Mouse (Mus musculus) layer of hippocampus, adult 11-12 months (tissue): ENCODE results near the gene Casc3.

Experiments used
- DNase-seq: peaks from one replicate; pipeline ENCODE4 v3.0.0; 2022; ENCODE audit warnings: low spot score

Casc3 gene

DNA sequence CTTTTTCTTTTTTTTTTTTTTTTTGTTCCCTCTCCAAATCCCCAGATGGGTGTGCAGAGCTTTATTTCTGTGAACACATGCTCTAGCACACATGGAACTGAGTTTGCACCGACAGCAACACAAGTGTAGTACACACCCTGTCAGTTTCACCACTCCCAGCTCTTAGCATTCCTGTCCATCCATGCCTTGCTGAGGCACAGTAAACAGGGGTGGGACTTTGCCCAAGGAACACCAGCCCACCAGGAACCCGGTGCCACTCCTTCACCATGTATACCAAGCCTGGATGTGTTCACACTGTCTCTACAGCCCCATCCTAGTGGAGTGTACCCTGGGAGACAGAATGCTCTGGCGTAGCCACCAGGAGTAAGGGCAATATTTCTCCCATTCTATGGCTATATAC, 31.0 kb downstream of the Casc3 start:
- DNase-seq, result no peak

DNA sequence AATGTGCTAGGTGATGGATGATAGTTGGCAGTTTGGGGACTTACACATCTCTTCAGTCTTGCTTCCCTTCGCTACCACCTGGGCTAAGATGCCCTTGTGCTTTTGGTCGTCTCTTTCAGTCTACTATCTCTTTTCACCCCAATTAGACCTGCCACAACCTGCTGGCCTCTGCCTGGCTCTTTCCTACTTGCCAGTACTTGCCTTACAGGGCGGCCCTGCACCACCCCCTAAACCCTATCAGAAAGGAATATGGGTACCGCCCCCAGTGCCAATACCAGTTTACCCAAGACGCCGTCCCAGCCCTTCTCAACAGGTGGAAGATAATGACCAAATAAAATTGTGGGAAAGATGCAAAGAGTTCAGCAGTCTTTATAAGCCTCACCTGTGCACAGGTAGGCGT, 31.4 kb downstream of the Casc3 start:
- DNase-seq, result no peak

DNA sequence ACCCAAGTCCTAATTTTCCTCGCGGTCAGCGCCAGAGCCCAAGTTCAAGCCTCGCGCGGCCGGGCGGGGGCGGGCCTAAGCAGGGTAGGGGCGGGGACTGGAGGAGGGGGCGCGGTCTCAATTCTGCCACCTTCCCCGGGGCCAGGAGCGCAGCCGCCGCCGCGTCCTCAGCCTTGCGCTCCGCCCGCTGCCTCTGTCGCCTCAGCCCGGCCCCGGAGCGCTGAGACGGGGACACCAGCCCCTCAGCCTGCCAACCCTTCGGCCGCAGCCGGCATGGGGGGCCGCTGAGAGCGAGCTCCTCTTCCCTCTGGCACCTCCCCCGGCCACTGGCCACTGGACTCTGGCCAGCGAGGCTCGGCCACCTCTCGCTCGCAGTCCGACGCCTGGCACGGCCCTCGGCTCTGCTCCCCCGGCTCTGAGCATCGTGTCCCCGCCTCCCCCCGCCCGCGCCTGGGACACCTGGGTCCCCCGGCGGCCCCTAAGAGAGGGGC, 32.0 kb downstream of the Casc3 start, which contains the start of gene Rapgefl1:
Gene Rapgefl1, plus strand, starts transcription at position 135 of the 491 bp plus-strand sequence.
- peak; percentile 79 for DNase-seq

DNA sequence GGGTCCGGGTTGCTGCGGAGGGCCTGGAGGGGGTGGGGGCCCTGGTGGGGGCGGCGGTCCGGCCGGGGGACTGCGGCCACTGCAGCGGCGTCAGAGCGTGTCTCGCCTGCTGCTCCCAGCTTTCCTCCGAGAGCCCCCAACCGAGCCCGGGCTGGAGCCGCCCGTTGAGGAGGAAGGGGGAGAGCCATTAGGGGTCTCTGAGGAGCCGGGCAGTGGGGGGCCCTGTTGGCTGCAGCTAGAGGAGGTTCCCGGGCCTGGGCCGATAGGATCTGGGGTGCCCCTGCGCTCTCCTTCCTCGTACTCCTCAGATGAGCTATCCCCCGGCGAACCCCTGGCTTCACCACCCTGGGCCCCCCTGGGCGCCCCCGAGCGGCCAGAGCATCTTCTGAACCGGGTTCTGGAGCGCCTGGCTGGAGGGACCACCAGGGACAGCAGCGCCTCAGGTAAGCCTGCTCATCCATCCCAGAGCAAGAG, 32.6 kb downstream of the Casc3 start:
- no peak for DNase-seq

DNA sequence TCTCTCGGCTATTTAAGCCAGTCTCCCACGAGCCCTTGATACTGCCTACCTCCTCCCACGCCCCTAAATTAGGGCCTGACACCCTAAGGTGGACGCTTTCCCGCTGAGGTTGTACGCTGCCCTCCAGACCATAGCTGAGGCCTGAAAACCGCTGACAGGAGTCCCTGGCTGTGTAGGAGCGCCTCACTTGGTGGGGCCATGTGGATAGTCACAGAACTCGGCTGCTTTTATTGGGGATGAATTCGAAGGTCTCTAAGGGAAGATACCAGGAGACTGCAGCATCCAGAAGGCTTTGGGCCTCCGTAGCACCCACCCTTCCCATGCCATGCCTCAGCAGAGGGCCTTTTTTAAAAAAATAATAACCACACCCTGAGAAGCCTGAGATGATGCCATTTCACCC, 33.2 kb downstream of the Casc3 start:
- no peak for DNase-seq

DNA sequence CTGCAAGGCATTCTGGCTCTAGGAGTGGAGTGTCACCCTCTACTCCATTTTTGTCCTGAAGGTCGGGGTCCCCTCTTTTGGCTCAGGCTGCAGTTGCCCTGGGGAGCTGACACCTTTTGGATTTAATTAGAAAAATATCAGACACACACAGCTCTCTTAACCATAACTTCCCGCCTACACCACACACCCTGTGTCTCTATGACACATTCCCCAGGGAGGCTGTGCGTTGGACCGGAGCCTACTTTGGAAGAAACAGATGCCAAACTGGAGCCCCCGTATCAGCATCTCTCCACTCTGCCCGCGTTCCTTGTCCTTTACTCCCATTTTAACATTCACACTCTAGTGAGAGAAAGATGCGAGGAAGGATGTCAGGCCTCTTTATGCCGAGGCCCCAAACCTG, 33.8 kb downstream of the Casc3 start:
- peak; percentile 79 for DNase-seq

DNA sequence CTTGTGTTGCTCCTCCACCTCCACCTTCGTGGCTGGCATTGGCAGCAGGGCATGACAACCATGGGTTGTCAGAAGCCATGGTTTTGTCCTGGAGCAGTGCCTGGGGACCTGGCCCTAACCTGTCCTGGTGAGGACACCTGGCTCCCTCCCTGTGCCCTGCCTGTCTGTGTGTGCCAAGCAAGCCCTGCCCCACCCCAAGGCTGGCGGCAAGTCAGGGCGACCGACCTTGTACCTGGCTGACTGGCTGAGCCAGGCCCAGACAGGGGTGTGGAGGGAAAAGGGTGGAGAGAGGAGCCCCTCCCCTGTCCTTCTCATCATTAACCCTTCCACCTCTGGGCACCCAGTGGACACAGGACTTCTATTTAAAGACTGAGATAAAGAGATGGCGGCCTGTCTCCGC, 34.7 kb downstream of the Casc3 start:
- no peak for DNase-seq

DNA sequence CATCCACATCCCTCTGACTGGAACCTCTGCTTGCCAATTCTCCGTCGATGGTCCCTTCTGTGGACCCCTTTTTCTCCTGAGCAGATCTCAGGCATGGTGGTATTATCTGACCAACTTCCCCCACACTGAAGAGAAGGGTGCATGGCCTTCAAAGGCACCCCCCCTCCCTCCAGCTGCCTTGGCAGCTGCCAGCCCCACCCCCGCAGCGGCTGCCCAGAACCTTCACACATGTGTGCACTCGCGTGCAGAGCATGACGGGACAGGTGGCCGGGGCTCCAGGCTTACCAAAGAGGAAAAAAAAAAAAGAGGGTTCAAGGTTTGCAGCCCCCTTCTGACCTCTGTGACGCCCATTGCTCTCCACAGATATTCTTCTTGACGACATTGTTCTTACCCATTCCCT, 35.2 kb downstream of the Casc3 start:
- DNase-seq, result no peak

DNA sequence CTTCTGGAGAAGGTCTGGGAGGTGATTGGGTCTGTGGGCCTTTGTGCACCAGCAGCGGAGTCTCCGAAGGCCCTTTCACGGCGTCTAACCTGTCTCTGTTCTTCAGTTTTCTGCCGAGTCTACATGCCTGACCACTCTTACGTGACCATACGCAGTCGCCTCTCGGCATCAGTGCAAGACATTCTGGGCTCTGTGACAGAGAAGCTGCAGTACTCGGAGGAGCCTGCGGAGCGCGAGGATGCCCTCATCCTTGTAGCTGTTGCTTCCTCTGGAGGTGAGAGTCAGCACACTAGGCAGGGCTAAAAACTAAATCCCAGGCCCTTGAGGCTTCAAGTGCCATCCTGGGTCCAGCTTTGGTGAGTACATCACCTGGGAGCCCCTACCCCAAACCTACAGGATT, 41.3 kb downstream of the Casc3 start:
- DNase-seq, result no peak

DNA sequence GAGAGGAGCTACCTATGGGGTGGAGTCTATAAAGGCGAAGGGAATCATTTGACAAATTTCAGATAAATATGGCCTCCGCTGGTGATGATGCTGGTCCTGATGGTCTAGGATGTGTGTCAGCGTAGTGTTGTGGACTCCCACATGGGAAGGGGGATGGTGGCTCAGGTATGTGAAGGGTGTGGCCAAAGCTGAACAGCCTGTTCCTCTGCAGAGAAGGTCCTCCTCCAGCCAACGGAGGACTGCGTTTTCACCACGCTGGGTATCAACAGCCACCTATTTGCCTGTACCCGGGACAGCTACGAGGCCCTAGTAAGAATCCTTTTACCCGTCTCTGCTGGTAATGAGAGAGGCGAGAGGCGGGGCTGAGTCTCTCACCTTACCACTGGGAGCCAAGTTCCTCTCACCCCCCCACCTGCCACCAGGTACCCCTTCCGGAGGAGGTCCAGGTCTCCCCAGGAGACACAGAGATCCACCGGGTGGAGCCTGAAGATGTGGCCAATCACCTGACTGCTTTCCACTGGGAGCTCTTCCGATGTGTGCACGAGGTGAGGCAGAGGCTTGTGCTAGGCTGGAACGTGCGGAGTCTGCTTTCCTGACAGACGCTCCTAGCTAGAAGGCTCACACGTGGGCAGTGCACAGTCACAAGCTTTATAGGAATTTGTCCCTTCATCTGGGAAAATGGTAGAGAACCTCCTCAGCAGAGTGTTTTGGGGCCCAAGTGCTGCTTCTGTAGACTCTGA, 42.3 kb downstream of the Casc3 start:
- no peak for DNase-seq

DNA sequence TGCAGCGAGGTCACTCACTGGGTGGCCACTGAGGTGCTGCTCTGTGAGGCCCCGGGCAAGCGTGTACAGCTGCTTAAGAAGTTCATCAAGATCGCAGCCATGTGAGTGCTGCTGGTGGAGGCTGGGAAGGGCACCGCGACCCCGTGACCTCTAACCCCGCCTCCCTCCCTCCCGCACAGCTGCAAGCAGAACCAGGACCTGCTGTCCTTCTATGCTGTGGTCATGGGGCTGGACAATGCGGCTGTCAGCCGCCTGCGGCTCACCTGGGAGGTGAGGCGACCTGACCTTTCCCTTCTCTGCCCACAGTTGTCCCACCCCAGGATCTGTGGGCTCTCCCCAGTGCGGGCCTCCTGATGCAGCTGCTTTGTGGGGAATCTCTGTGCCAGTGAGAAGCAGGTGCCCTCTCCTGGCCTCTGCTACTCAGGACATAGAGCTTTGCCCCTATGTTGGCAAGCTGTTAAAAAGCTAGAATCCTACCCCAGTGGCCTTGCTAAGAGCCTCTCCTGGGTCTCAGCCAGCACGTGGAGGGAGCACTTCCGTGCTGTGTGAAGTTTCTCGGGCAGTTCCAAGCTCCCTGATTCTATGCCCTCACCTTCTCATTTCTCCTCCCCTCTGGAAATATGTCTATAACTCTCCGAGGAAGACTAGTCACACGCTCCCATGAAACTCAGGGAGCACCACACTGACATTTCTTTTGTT, 44.6 kb downstream of the Casc3 start:
- DNase-seq, result no peak

DNA sequence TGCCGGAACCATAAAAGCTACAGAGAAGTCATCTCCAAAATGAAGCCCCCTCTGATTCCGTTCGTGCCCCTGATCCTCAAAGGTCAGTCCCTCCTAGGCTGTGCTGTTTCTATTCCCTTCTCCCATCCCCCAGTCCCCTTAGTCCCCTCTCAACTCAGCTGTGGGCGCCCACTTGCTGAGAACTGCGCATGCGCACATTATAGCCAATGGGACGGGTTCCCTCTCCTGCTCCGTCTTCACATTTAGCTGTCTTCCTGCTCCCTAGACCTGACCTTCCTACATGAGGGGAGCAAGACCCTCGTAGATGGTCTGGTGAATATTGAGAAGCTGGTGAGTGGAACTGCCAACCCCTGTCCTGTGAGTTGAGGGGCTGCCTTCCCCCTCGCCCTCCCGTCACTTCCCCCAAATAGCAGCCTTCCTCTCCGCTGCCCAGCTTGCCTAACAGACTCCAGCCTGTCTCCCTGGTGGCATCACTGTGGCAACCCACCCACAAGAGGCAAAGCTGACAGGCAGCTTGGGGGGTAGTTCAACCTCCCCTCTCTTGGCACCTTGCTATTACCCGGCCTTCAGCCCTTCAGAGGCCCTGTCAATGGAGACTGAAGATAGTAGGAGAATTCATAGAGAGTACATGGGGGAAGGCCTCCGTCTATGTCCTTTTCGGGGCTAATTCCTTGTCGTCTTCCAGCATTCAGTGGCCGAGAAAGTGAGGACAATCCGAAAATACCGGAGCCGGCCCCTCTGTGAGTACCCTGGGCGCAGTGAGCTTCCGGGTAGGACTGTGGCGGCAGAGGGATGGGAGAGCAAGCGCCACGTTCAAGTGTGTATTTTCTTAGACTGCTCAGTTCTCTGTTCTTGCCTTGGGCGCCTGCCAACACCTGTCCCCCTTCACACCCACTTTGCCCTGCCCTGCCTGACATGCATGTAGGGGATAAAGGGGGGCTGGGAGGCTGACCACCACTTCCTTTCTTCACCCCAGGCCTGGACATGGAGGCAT, 45.7 kb downstream of the Casc3 start:
- DNase-seq, result no peak

DNA sequence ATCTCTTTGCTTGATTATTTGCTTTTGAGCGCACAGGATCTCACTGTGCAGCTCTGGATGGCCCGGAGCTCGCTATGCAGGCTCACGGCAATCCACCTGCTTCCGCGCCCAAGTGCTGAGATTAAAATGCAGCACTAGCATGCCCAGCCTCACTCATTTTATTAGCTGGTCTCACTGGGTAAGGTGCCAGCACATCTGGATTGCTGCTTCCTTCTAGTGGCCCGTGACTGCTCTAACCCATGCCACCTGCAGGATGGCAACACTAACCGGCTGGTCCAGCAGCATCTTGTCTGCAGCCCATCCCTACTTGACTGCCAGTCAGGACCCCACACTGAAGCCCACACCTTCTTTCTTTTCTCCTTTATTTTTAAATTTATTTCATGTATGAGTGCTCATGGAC, 49.4 kb downstream of the Casc3 start:
- no peak for DNase-seq

DNA sequence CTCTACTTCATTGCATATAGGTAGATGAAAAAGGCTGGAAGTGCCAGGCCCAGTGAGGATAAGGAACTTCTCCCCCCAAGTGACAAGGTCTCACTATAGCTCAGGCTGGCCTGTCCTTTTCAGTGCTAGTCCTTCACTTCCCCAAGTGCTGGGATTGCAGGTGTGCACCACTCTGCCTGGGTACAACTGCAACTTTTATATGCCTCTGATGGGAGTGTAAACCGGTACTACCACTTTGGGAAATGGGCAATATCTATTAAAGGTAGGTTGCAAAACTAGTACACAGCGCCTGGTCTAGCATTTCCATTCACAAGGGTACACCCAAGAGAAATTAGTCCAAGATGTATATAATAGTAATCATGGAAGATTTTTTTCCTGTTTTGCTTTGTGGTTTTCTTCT, 50.0 kb downstream of the Casc3 start:
- no peak for DNase-seq

DNA sequence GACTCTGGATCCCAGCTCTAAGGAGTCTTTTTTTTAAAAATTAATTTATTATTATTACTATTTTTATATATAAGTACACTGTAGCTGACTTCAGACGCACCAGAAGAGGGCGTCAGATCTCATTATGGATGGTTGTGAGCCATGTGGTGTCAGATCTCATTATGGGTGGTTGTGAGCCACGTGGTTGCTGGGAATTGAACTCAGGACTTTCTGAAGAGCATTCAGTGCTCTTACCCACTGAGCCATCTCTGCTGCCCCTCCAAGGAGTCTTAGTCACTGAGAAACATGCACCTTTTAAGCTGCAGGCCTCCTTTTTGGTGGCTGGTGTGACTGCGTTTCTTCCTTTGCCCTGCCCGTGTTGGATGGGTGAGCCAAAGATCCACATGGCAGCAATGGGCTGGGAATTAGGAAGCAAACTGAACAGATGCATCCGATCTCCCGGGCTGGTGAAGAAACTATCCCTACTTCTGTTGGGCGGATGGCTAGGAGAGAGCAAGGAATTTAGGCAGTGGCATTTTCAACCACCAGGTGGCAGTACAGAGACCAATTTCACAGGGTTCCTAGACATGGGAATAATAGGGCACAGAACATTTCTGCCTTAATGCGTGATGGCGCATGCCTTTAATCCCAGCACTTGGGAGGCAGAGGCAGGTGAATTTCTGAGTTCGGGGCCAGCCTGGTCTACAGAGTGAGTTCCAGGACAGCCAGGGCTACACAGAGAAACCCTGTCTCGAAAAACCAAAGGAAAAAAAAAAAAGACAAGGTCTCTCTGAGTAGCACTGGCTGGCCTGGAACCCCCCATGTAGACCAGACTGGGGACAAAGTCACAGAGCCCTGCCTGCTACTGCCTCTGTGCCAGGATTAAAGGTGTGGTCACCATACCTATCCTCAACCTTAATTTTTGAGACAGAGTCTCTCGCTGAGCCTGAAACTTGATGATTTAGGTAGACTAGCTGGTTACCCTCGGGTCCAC, 54.3 kb downstream of the Casc3 start:
- peak; percentile 93 for DNase-seq

DNA sequence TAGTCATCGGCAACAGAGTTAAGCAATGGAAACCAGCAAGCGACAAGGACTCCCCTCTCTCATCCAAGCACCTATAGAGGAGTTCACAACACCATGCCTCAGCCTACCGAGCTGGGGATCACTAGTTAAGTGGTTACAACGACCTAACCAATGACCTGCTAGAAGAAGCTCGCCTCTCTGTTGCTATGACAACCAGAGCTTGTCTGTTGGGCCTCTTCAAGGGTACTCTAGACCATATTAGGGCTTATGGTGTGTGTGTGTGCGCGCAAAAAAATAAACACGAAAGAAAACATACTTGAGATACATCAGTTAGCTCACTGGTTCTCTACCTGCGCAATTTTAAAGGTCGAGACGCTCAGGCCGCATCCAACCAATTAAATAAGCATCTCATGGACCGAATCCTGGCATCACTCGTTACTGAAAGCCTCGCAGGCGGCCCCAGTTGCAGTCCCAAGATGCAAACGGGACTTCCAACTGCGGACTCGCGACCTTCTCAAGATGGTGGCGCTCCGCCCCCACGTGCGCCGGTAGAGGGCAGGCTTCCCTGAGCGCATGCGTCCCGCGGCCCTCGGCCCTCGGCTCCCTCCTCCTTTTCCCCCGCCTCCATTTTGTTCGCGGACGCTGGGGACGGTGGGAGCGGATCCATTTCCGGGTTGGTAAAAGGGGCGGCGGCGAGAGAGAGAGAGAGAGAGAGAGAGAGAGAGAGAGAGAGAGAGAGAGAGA, 58.5 kb downstream of the Casc3 start, which contains the start of gene Wipf2:
Gene Wipf2, plus strand, starts transcription at position 611 of the 723 bp plus-strand sequence.
- peak; percentile 97 for DNase-seq

DNA sequence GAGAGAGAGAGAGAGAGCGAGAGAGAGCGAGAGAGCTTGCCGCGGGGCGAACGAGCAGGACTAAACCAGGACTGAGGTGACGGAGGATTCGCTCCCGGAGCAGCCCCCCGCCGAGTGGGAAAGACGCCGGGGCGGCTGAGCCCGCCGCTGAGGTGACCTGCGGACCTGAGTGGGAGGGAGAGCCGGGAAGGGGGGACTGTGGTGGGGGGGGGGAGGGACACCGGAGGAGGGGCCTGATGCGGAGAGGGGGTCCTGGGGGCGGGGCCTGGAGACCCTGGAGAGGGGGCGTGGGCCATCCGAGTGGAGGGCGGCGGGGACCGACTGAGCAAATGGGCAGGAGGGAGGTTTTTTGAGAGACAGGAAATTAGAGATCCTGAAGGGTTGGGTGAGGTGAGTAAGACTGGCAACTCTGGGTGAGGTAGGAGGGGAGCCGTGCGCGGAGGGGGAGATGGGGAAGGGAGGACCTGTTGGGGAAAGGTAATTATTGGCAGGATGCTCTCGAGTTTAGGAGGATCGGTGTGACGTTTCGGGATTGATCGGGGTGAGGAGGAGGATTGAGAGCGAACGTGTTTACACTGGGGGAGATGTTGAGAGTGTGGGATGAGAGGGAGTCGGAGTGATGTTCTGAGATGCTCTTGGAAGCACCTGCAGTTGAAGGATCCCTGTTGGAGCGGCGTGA, 59.2 kb downstream of the Casc3 start:
- peak; percentile 29 for DNase-seq

DNA sequence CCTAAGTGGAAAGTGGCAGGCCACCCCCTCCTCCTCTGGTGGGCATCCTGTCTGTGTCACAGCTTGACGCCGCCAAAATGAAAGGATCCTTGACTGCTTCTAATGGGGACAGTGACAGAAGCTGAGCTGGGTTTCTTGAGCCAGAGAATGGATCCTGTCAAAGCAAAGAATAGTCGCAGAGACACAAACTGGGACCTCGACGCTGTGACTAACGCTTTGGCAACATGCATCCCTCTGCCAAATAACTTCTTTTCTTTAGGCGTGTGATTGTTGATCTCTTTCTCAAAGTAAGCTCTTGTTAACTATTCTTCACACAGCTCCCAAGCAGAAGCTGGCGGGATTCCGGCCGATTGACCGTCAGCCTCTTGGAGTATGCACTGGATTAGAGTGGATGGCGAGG, 62.6 kb downstream of the Casc3 start:
- DNase-seq, result no peak

DNA sequence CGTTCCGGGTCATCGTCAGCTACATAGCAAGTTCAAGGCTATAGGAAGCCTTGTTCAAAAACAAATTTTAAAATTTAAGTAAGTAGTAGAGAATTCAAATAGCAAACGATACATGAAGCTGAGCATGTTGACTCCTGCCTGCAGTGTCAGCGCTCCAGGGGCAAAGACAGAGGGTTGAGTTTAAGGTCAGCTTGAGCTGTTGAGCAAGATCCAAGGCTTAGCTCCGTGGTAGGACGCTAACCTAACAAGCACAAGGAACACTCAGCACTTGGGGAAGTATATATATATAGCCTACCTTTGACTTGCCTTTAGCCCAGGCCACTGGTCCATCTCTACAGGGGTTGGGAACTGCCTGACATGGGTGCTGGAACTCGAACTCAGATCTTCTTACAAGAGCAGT, 65.2 kb downstream of the Casc3 start:
- no peak for DNase-seq

DNA sequence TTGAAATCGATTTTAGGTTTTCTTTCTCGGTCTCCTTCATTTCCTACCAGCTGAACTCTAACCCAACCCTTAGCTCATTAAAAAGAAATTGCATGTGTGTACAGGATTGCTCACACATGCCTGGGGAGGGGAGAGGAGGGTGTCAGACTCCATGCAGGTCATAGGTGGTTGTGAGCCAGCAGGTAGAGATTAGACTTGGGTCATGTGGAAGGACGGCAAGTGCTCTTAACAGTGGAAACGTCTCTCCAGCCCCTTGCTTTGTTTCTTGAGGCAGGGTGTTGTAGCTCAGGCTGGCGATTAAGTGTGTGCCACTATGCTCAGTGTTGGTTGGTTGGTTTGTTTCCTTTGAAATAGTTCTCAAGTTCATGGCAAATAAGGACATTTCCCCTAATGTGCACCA, 66.1 kb downstream of the Casc3 start:
- DNase-seq, result no peak
